Mouse (Mus musculus): ENCODE results near the gene Cmc1.

- no peak for TF ChIP-seq CTCF (IDR thresholded peaks at IDR 0.05)
- no peak for TF ChIP-seq EP300 (IDR thresholded peaks at IDR 0.05)
These were observed 109.0 kb downstream of the Cmc1 start for GRCm38 (mm10) chr9:118041022-118041400.
